Mouse (Mus musculus): ENCODE results near the gene Vnn1. TPM values are rescaled to one million over a fixed set of nuclear protein-coding genes. Genes with fewer than 3 reads are reported as not detected.

Gene Vnn1
- total and polyA plus RNA-seq, 3 experiments = not detected

- Histone ChIP-seq H3K9ac (ENCODE audit: insufficient read depth, low read depth) (no peak within 1 kb of the TSS), H3K4me1 (ENCODE audit: control insufficient read depth in 1 of 2, insufficient read depth in 2 of 2) (no peaks in the 10 kb centered on the region), H3K9me3 (replicated peaks; ENCODE audit: low read length) (no peaks in the 10 kb centered on the region), H3K36me3 (replicated peaks in 1 of 2; ENCODE audit: control insufficient read depth in 1 of 2, insufficient read depth in 1 of 2, low read length in 1 of 2) (no peaks in the 10 kb centered on the region), H3K27ac (ENCODE audit: insufficient read depth, low read depth) (no peak within 1 kb of the TSS), H3K4me3 (replicated peaks in 1 of 3; ENCODE audit: low read depth in 2 of 3, low read length in 2 of 3, poor library complexity in 1 of 3) (no peak within 1 kb of the TSS), H3K27me3 (replicated peaks) (no peaks in the 10 kb centered on the region), H3K4me2 (ENCODE audit: insufficient read depth, low read depth, poor library complexity, severe bottlenecking) (no peak within 1 kb of the TSS; the same call in 1 of the 2 replicates), H3K79me2 (replicated peaks; ENCODE audit: control insufficient read depth, extremely low read depth, insufficient read depth, poor library complexity, severe bottlenecking) (no peaks in the 10 kb centered on the region)
- dilution Hi-C loops (cut with MboI; ENCODE audit: extremely low pct_ligation_motif_present, extremely low pct_unique_long_range_greater_than_20kb, low sequenced_read_pairs) (no loop called here), in situ Hi-C loops (cut with MboI; ENCODE audit: low pct_ligation_motif_present, low pct_unique_long_range_greater_than_20kb, low sequenced_read_pairs) (no loop called here)
- DNase-seq (ENCODE audit: extremely low read depth) = no peak
- TF ChIP-seq CHD2 (IDR thresholded peaks at IDR 0.05; ENCODE audit: low read length) (no peak), TBP (conservative IDR thresholded peaks at IDR 0.05; ENCODE audit: low read depth, low read length) (no peak), ZMIZ1 (IDR thresholded peaks at IDR 0.05; ENCODE audit: low read depth, low read length) (no peak), UBTF (IDR thresholded peaks at IDR 0.05; ENCODE audit: low read depth, low read length) (no peak), ZKSCAN1 (IDR thresholded peaks at IDR 0.05; ENCODE audit: borderline replicate concordance, low read depth, low read length) (no peak), MXI1 (IDR thresholded peaks at IDR 0.05; ENCODE audit: low read depth, low read length) (no peak), SIN3A (IDR thresholded peaks at IDR 0.05; ENCODE audit: low read length) (no peak), TCF12 (IDR thresholded peaks at IDR 0.05; ENCODE audit: low read depth, low read length) (no peak), MAFK (IDR thresholded peaks at IDR 0.05; ENCODE audit: insufficient replicate concordance, low read length) (no peak), POLR2AphosphoS2 (IDR thresholded peaks at IDR 0.05; ENCODE audit: low read depth, low read length) (no peak), CHD1 (IDR thresholded peaks at IDR 0.05; ENCODE audit: low read depth, low read length) (no peak), EP300 (IDR thresholded peaks at IDR 0.05; ENCODE audit: low read length) (no peak), IRF4 (IDR thresholded peaks at IDR 0.05; ENCODE audit: low read depth, low read length) (no peak)
These were observed 43.8 kb downstream of the Vnn1 start, which contains the start of gene Taar2 for GRCm38 (mm10) chr10:23938312-23938711. Taar2 (plus strand) TSS chr10:23938572.

GRCm38 (mm10) chr10:23942465-23942864 is 48.0 kb downstream of the Vnn1 start:
- dilution Hi-C loops (cut with MboI; ENCODE audit: extremely low pct_ligation_motif_present, extremely low pct_unique_long_range_greater_than_20kb, low sequenced_read_pairs) = no loop called here
- DNase-seq (ENCODE audit: extremely low read depth) = peak; percentile 17

More at GRCm38 (mm10) chr10:23942465-23942864, 48.0 kb downstream of the Vnn1 start:
- no peak overlapping the region for H3K27ac ChIP-seq (ENCODE audit: insufficient read depth, low read depth)
- H3K79me2 ChIP-seq (replicated peaks; ENCODE audit: control insufficient read depth, extremely low read depth, insufficient read depth, poor library complexity, severe bottlenecking) = no peaks in the 10 kb centered on the region
- H3K27me3 ChIP-seq (replicated peaks) = no peaks in the 10 kb centered on the region
- no peaks in the 10 kb centered on the region for H3K36me3 ChIP-seq (replicated peaks in 1 of 2; ENCODE audit: control insufficient read depth in 1 of 2, insufficient read depth in 1 of 2, low read length in 1 of 2)
- H3K4me1 ChIP-seq (ENCODE audit: control insufficient read depth in 1 of 2, insufficient read depth in 2 of 2) = no peaks in the 10 kb centered on the region
- H3K9me3 ChIP-seq (replicated peaks; ENCODE audit: low read length) = no peaks in the 10 kb centered on the region
- H3K4me3 ChIP-seq (replicated peaks in 1 of 3; ENCODE audit: low read depth in 2 of 3, low read length in 2 of 3, poor library complexity in 1 of 3) = no peak overlapping the region
- in situ Hi-C loops (cut with MboI; ENCODE audit: low pct_ligation_motif_present, low pct_unique_long_range_greater_than_20kb, low sequenced_read_pairs) = no loop called here
- TF ChIP-seq RCOR1 (conservative IDR thresholded peaks at IDR 0.05; ENCODE audit: low read depth, low read length) (no peak), MEF2A (IDR thresholded peaks at IDR 0.05; ENCODE audit: borderline replicate concordance, low read depth, low read length) (no peak), POLR2A (IDR thresholded peaks at IDR 0.05; ENCODE audit: low read depth, low read length) (no peak), ZKSCAN1 (IDR thresholded peaks at IDR 0.05; ENCODE audit: borderline replicate concordance, low read depth, low read length) (no peak), USF2 (conservative IDR thresholded peaks at IDR 0.05; ENCODE audit: low read depth, low read length) (no peak), MAX (IDR thresholded peaks at IDR 0.05; ENCODE audit: low read length) (no peak), HCFC1 (IDR thresholded peaks at IDR 0.05; ENCODE audit: low read depth, low read length) (no peak), TBP (conservative IDR thresholded peaks at IDR 0.05; ENCODE audit: low read depth, low read length) (no peak), TCF12 (IDR thresholded peaks at IDR 0.05; ENCODE audit: low read depth, low read length) (no peak), ETS1 (conservative IDR thresholded peaks at IDR 0.05; ENCODE audit: low read depth, low read length) (no peak), RAD21 (IDR thresholded peaks at IDR 0.05; ENCODE audit: low read depth, low read length) (peak; percentile 30), MYC (IDR thresholded peaks at IDR 0.05; ENCODE audit: low read depth, low read length) (no peak), CTCF (conservative IDR thresholded peaks at IDR 0.05 in 1 of 2, IDR thresholded peaks at IDR 0.05 in 1 of 2; ENCODE audit: low read depth in 2 of 2, low read length in 2 of 2) (peak; percentile 45 to 51), E2F4 (IDR thresholded peaks at IDR 0.05; ENCODE audit: insufficient replicate concordance, low read depth, low read length) (no peak), IRF4 (IDR thresholded peaks at IDR 0.05; ENCODE audit: low read depth, low read length) (no peak), NELFE (IDR thresholded peaks at IDR 0.05; ENCODE audit: low read depth, low read length) (no peak), UBTF (IDR thresholded peaks at IDR 0.05; ENCODE audit: low read depth, low read length) (no peak), CHD1 (IDR thresholded peaks at IDR 0.05; ENCODE audit: low read depth, low read length) (no peak), PAX5 (IDR thresholded peaks at IDR 0.05; ENCODE audit: low read length) (no peak), ZMIZ1 (IDR thresholded peaks at IDR 0.05; ENCODE audit: low read depth, low read length) (no peak), JUND (conservative IDR thresholded peaks at IDR 0.05; ENCODE audit: low read depth, low read length) (no peak), SMC3 (IDR thresholded peaks at IDR 0.05; ENCODE audit: low read depth, low read length) (peak; percentile 45), NRF1 (IDR thresholded peaks at IDR 0.05; ENCODE audit: low read depth, low read length) (no peak), GABPA (IDR thresholded peaks at IDR 0.05; ENCODE audit: insufficient replicate concordance, low read depth, low read length) (no peak), ZC3H11A (IDR thresholded peaks at IDR 0.05; ENCODE audit: low read depth, low read length) (no peak)
- no peak overlapping the region for H3K4me2 ChIP-seq (ENCODE audit: insufficient read depth, low read depth, poor library complexity, severe bottlenecking)
- no peak overlapping the region for H3K9ac ChIP-seq (ENCODE audit: insufficient read depth, low read depth)

Measured in CH12.LX (cell line).